Mouse (Mus musculus) liver, postnatal 0 days (tissue): Measurements from ENCODE around the gene Mmp7. TPM values are rescaled to one million over a fixed set of nuclear protein-coding genes. Genes with fewer than 3 reads are reported as not detected.
A peak's percentile ranks its signal among the peaks of the same experiment; 100 is the strongest.

Source experiments
- ATAC-seq: fragments of 200-750 bp; cut with Nextera tagmentation; 2 replicates; pipeline ENCODE4 v1.8.0; 2017; ENCODE audit warnings: mild to moderate bottlenecking, moderate library complexity
- DNase-seq: peaks from one replicate; pipeline ENCODE4 v3.0.0-alpha.2; 2016
- H3K27ac ChIP-seq: fragments of 300-500 bp; sonication (generic); 2 replicates; pipeline ENCODE4 v1.5.1; 2014; ENCODE audit warnings: antibody characterized with exemption, moderate library complexity, mild to moderate bottlenecking, low read depth
- H3K27me3 ChIP-seq: fragments of 300-500 bp; sonication (generic); 2 replicates; pipeline ENCODE4 v1.6.1; 2014; ENCODE audit warnings: low read length, control low read depth, mixed read lengths; ENCODE audit not compliant: insufficient read depth
- H3K36me3 ChIP-seq: fragments of 300-500 bp; sonication (generic); replicated peaks from 2 replicates; pipeline ENCODE4 v1.6.1; 2014; ENCODE audit warnings: mild to moderate bottlenecking, control low read depth, low read length, moderate library complexity, mixed read lengths; ENCODE audit not compliant: insufficient read depth
- H3K4me1 ChIP-seq: fragments of 300-500 bp; sonication (generic); 2 replicates; pipeline ENCODE4 v1.6.1; 2014; ENCODE audit warnings: antibody characterized with exemption, mild to moderate bottlenecking, control low read depth; ENCODE audit not compliant: insufficient read depth
- H3K4me2 ChIP-seq: fragments of 300-500 bp; sonication (generic); 2 replicates; pipeline ENCODE4 v1.6.1; 2014; ENCODE audit warnings: low read depth, mild to moderate bottlenecking, low read length, moderate library complexity, mixed read lengths
- H3K4me3 ChIP-seq: fragments of 300-500 bp; sonication (generic); 2 replicates; pipeline ENCODE4 v1.5.1; 2014; ENCODE audit warnings: low read depth, low read length
- H3K9ac ChIP-seq: fragments of 300-500 bp; sonication (generic); replicated peaks from 2 replicates; pipeline ENCODE4 v1.6.1; 2014; ENCODE audit warnings: mild to moderate bottlenecking, moderate library complexity
- H3K9me3 ChIP-seq: fragments of 300-500 bp; sonication (generic); 2 replicates; pipeline ENCODE4 v1.6.1; 2016; ENCODE audit warnings: mild to moderate bottlenecking, control low read depth, low read length, mixed read lengths
- CTCF ChIP-seq: sonication (generic); IDR thresholded peaks from 2 replicates; pipeline ENCODE4 v1.5.1; 2016; ENCODE audit warnings: antibody characterized with exemption, low read depth
- EP300 ChIP-seq: IDR thresholded peaks from 2 replicates; pipeline ENCODE4 v1.6.1; 2016; ENCODE audit warnings: antibody characterized with exemption, low read depth, mild to moderate bottlenecking
- WGBS: fragments of 180-500 bp; shearing (Covaris S2); extraction: QIAGEN DNeasy Blood & Tissue Kit; methylation state at CpG from one replicate; pipeline ENCODE4 v1.1.7; 2014; ENCODE audit not compliant: insufficient replicate concordance; 5-methylcytosine and 5-hydroxymethylcytosine counted together
- polyA plus RNA-seq: library from polyadenylated mRNA; unstranded; fragments of >200 nt; fragmentation: Nextera tagmentation; extraction: Ambion mirVana; gene quantifications from 2 replicates; pipeline ENCODE4 v1.2.1, GENCODE M21; 2015

Gene Mmp7
- polyA plus RNA-seq, 1 experiment from 2014 or later, result not detected

GRCm38 (mm10) chr9:7721543-7721942, 29.7 kb downstream of the Mmp7 start:
- Histone ChIP-seq H3K9ac (no peak overlapping the region), H3K36me3 (no peaks in the 10 kb centered on the region), H3K27me3 (no peaks in the 10 kb centered on the region), H3K4me3 (no peak overlapping the region), H3K27ac (no peak overlapping the region), H3K4me1 (no peaks in the 10 kb centered on the region), H3K9me3 (no peaks in the 10 kb centered on the region), H3K4me2 (no peak overlapping the region)
- TF ChIP-seq CTCF, result no peak
- 70% methylated on average over 1 of the region's 1 CpGs for WGBS
- DNase-seq (no peak), ATAC-seq (no peak)

GRCm38 (mm10) chr9:7728997-7729396, 37.1 kb downstream of the Mmp7 start:
- no peak for DNase-seq
- H3K9ac ChIP-seq, result no peak overlapping the region
- no peak overlapping the region for H3K27ac ChIP-seq
- H3K4me1 ChIP-seq, result no peaks in the 10 kb centered on the region
- H3K4me3 ChIP-seq, result no peak overlapping the region
- H3K36me3 ChIP-seq, result no peaks in the 10 kb centered on the region
- H3K4me2 ChIP-seq, result no peak overlapping the region
- H3K27me3 ChIP-seq, result no peaks in the 10 kb centered on the region
- no peaks in the 10 kb centered on the region for H3K9me3 ChIP-seq
- TF ChIP-seq EP300 (no peak), CTCF (no peak)
- no peak for ATAC-seq
- 61% methylated on average over 4 of the region's 4 CpGs for WGBS

GRCm38 (mm10) chr9:7742696-7743095, 50.8 kb downstream of the Mmp7 start:
- 34% methylated on average over 1 of the region's 1 CpGs for WGBS
- Histone ChIP-seq H3K4me2 (no peak overlapping the region), H3K4me3 (no peak overlapping the region), H3K36me3 (no peaks in the 10 kb centered on the region), H3K27me3 (no peaks in the 10 kb centered on the region), H3K9me3 (no peaks in the 10 kb centered on the region), H3K9ac (no peak overlapping the region), H3K27ac (peak overlapping the region; percentile 48; the same call in 1 of the 2 replicates), H3K4me1 (no peaks in the 10 kb centered on the region)
- ATAC-seq, result peak; percentile 40; the same call in 1 of the 2 replicates
- TF ChIP-seq CTCF (no peak), EP300 (no peak)
- no peak for DNase-seq

- 63% methylated on average over 1 of the region's 1 CpGs for WGBS
- Histone ChIP-seq H3K27me3 (no peaks in the 10 kb centered on the region), H3K36me3 (no peaks in the 10 kb centered on the region), H3K4me1 (no peaks in the 10 kb centered on the region), H3K4me3 (no peak overlapping the region), H3K4me2 (no peak overlapping the region), H3K27ac (no peak overlapping the region), H3K9me3 (no peaks in the 10 kb centered on the region), H3K9ac (no peak overlapping the region)
- TF ChIP-seq EP300 (no peak), CTCF (no peak)
- DNase-seq, result no peak
- ATAC-seq, result no peak
These were observed 52.3 kb downstream of the Mmp7 start for GRCm38 (mm10) chr9:7744156-7744555.

- Histone ChIP-seq H3K27ac (no peak overlapping the region), H3K4me2 (no peak overlapping the region), H3K27me3 (no peaks in the 10 kb centered on the region), H3K36me3 (no peaks in the 10 kb centered on the region), H3K4me3 (no peak overlapping the region), H3K4me1 (no peaks in the 10 kb centered on the region), H3K9me3 (no peaks in the 10 kb centered on the region), H3K9ac (no peak overlapping the region)
- 92% methylated on average over 3 of the region's 3 CpGs for WGBS
- DNase-seq, result no peak
- TF ChIP-seq CTCF (no peak), EP300 (no peak)
- no peak for ATAC-seq
These were observed 57.0 kb downstream of the Mmp7 start for GRCm38 (mm10) chr9:7748881-7749280.

Other genes starting within 250 kb of the Mmp7 start
- not detected in 2 replicates for gene Mmp3, start 246.3 kb upstream of the Mmp7 start, polyA plus RNA-seq
- not detected in 2 replicates for gene Mmp10, start 189.7 kb upstream of the Mmp7 start, polyA plus RNA-seq
- 16.8 and 17.2 TPM in 2 replicates for gene Mmp8, start 133.6 kb upstream of the Mmp7 start, polyA plus RNA-seq
- gene Mmp27, start 120.7 kb upstream of the Mmp7 start, polyA plus RNA-seq, result 0.33 and 0.38 TPM in 2 replicates
- gene Mmp20, start 63.9 kb upstream of the Mmp7 start, polyA plus RNA-seq, result not detected in 2 replicates
- gene Tmem123, start 72.0 kb downstream of the Mmp7 start, polyA plus RNA-seq, result 27.7 and 29.2 TPM in 2 replicates
- 11.8 and 13.8 TPM in 2 replicates for gene Birc2, start 145.0 kb downstream of the Mmp7 start, polyA plus RNA-seq
- gene Birc3, start 181.1 kb downstream of the Mmp7 start, polyA plus RNA-seq, result 7.2 and 7.8 TPM in 2 replicates